Mouse (Mus musculus): ENCODE data around the gene Otub1. TPM values are rescaled to one million over a fixed set of nuclear protein-coding genes. Genes with fewer than 3 reads are reported as not detected.
A peak's percentile ranks its signal among the peaks of the same experiment; 100 is the strongest.

Gene Otub1
- total and polyA plus RNA-seq, 2 experiments = 39.5 to 61.2 TPM

DNA sequence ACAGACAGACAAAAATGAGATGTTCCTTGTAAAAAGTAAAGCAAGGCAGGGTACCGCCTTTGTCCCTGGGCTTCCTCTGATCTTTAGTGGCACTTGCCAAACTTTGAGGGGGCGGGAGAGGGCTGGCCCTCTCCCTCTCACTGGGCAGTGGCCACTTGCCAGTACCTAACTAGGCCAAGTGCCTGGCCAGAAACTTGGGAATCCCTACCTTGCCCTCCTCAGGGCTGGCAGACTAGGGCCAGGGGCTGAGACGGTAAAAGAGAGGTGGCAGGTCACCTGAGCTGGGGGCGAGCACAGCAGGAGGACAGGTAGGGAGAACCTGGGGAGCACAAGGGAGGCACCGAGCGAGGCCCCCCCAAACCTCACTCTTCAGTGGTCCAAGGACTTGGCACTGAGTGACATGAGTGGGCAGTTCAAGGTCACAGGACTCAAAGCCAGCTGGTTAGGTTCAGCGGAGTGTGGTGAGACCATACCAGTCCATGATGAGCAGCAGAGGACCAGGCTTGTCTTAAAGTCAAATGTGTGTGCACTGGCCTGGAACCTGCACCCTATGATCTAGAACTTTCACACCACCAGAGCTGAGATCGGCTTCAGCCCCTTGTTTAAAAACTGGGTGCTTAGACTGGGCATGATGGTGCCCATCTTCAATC, 25.2 kb downstream of the Otub1 start:
- Histone ChIP-seq H3K36me3 (ENCODE audit: control insufficient read depth, insufficient read depth, low read length) (no peaks in the 10 kb centered on the region), H3K27me3 (ENCODE audit: control insufficient read depth, insufficient read depth, low read length) (no peaks in the 10 kb centered on the region), H3K4me3 (ENCODE audit: insufficient read depth, low read depth, low read length) (no peak overlapping the region), H3K9ac (ENCODE audit: low read depth, low read length) (no peak overlapping the region), H3K27ac (replicated peaks; ENCODE audit: insufficient read depth, low read depth, low read length) (no peak overlapping the region), H3K79me2 (ENCODE audit: control insufficient read depth, insufficient read depth, low read length) (no peaks in the 10 kb centered on the region), H3K4me1 (ENCODE audit: control insufficient read depth, insufficient read depth, low read length) (peaks cover 5% of the 10 kb centered on the region)
- 79% methylated on average over 8 of the region's 8 CpGs for WGBS
- no peak for DNase-seq (ENCODE audit: extremely low read depth, low read depth, low spot score)
- TF ChIP-seq CTCF (IDR thresholded peaks at IDR 0.05; ENCODE audit: low read depth, low read length) (no peak), POLR2A (IDR thresholded peaks at IDR 0.05; ENCODE audit: extremely low read depth, insufficient read depth, low read length) (no peak)

DNA sequence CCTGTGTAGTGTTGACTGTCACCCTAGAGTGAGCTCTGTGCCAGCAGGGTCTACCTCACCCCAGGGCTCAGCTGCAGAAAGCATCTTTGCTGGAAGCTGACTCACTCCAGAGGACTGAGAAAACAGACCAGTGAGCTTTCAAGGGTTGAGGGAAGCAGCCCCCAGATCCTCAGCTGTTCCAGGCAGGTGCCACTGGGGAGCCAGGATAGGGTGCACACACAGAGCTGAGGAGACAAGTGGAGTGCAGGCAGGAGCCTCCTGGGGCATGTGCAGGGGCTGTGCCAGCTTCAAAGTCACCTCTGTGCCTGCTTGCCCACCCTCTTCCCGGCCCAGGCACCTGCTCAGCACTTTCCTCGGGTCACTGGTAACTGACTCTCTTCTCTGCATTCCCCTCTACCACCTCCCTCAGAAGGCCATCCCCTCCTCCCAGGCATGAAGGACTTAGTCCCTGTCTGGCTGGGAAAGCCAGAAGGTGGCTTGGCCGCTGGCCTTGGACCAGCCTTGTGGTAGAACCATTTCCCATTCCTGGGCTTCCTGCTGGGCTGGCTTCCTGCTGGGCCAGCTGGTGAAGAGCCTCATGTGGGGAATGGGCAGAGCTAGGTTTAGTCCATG, 27.2 kb downstream of the Otub1 start:
- no peaks in the 10 kb centered on the region for H3K36me3 ChIP-seq (ENCODE audit: control insufficient read depth, insufficient read depth, low read length)
- H3K79me2 ChIP-seq (ENCODE audit: control insufficient read depth, insufficient read depth, low read length) = no peaks in the 10 kb centered on the region
- DNase-seq (ENCODE audit: extremely low read depth, low read depth, low spot score) = no peak
- TF ChIP-seq POLR2A (IDR thresholded peaks at IDR 0.05; ENCODE audit: extremely low read depth, insufficient read depth, low read length) (no peak), CTCF (IDR thresholded peaks at IDR 0.05; ENCODE audit: low read depth, low read length) (no peak)
- H3K27me3 ChIP-seq (ENCODE audit: control insufficient read depth, insufficient read depth, low read length) = no peaks in the 10 kb centered on the region
- H3K4me1 ChIP-seq (ENCODE audit: control insufficient read depth, insufficient read depth, low read length) = peaks cover 5% of the 10 kb centered on the region
- no peak overlapping the region for H3K9ac ChIP-seq (ENCODE audit: low read depth, low read length)
- H3K27ac ChIP-seq (replicated peaks; ENCODE audit: insufficient read depth, low read depth, low read length) = no peak overlapping the region
- H3K4me3 ChIP-seq (ENCODE audit: insufficient read depth, low read depth, low read length) = no peak overlapping the region
- 78% methylated on average over 3 of the region's 3 CpGs for WGBS

DNA sequence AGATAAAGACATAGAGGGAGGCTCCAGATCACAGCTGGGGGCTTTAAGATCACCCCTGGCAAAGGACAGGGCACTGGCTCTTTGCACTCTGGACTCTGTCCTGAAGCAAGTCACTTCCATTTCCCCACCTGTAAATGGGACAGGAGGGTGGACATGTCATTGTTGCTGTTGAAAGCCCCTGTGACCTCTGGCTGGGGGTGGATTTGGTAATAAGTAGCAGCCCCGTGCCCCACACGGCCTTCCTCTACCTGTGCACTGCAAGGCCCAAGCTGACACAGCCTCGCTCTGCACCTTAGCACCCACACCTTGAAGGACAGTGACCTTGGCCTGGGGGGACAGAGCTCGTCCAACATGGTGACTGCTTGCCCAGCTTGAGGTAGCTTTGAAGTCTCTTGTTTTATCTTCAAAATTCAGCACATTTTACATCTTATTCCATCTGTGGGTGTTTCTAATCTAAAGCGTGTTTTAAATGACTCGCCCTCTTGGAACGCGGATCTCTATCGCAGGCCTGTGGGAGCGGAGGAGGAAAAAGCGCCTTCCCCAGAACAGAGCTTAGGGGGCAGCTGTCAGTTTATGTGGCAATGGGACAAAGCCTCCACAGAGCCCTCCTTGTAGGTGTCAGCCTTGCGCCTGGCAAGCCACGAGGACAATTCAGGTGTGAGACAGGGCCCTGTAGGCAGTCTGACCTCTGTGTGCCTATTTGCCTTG, 28.2 kb downstream of the Otub1 start:
- peaks cover 5% of the 10 kb centered on the region for H3K4me1 ChIP-seq (ENCODE audit: control insufficient read depth, insufficient read depth, low read length)
- TF ChIP-seq POLR2A (IDR thresholded peaks at IDR 0.05; ENCODE audit: extremely low read depth, insufficient read depth, low read length) (no peak), CTCF (IDR thresholded peaks at IDR 0.05; ENCODE audit: low read depth, low read length) (no peak)
- H3K79me2 ChIP-seq (ENCODE audit: control insufficient read depth, insufficient read depth, low read length) = no peaks in the 10 kb centered on the region
- no peaks in the 10 kb centered on the region for H3K27me3 ChIP-seq (ENCODE audit: control insufficient read depth, insufficient read depth, low read length)
- no peaks in the 10 kb centered on the region for H3K36me3 ChIP-seq (ENCODE audit: control insufficient read depth, insufficient read depth, low read length)
- no peak overlapping the region for H3K27ac ChIP-seq (replicated peaks; ENCODE audit: insufficient read depth, low read depth, low read length)
- H3K4me3 ChIP-seq (ENCODE audit: insufficient read depth, low read depth, low read length) = no peak overlapping the region
- peak; percentile 37 for DNase-seq (ENCODE audit: extremely low read depth, low read depth, low spot score)
- WGBS = 83% methylated on average over 13 of the region's 13 CpGs
- no peak overlapping the region; the same call in 1 of the 2 replicates for H3K9ac ChIP-seq (ENCODE audit: low read depth, low read length)

DNA sequence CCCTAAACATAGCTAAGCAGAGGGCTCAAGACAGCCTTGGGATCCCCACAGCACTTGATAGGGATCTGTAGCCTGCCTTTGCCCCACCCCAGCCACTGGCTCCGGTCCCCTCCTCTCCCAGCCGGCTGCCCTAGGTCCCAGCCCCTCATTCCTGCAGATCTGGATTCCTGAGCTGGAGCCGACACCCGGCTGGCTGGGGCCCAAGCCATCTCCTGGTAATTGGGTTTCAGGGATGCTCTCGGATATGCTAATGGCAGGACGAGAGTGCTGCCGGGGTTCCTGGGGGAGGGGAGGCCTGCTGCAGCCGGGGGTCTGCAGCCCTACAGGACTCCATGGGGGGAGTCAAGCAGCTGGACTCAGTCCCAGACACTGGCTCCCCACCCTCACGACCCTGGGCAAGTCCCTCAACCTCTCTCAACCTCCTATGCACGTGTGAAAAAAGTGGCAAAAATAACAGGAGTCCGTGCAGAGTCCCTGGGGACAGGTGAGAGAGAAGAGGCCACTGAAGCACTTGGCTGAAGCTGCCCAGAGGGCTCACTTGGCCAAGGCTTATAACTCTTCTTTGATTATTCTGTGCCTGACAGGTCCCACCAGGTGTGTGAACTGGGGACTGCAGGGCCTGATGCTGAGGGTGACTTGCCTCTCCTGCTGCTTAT, 29.9 kb downstream of the Otub1 start:
- Histone ChIP-seq H3K79me2 (ENCODE audit: control insufficient read depth, insufficient read depth, low read length) (no peaks in the 10 kb centered on the region), H3K4me1 (ENCODE audit: control insufficient read depth, insufficient read depth, low read length) (peaks cover 2% of the 10 kb centered on the region; the same call in 1 of the 2 replicates), H3K36me3 (ENCODE audit: control insufficient read depth, insufficient read depth, low read length) (no peaks in the 10 kb centered on the region), H3K4me3 (ENCODE audit: insufficient read depth, low read depth, low read length) (no peak overlapping the region), H3K27ac (replicated peaks; ENCODE audit: insufficient read depth, low read depth, low read length) (no peak overlapping the region), H3K27me3 (ENCODE audit: control insufficient read depth, insufficient read depth, low read length) (no peaks in the 10 kb centered on the region), H3K9ac (ENCODE audit: low read depth, low read length) (no peak overlapping the region)
- no peak for DNase-seq (ENCODE audit: extremely low read depth, low read depth, low spot score)
- 81% methylated on average over 11 of the region's 11 CpGs for WGBS
- TF ChIP-seq POLR2A (IDR thresholded peaks at IDR 0.05; ENCODE audit: extremely low read depth, insufficient read depth, low read length) (no peak), CTCF (IDR thresholded peaks at IDR 0.05; ENCODE audit: low read depth, low read length) (no peak)

- Histone ChIP-seq H3K27ac (replicated peaks; ENCODE audit: insufficient read depth, low read depth, low read length) (no peak overlapping the region), H3K4me3 (ENCODE audit: insufficient read depth, low read depth, low read length) (no peak overlapping the region), H3K36me3 (ENCODE audit: control insufficient read depth, insufficient read depth, low read length) (no peaks in the 10 kb centered on the region), H3K4me1 (ENCODE audit: control insufficient read depth, insufficient read depth, low read length) (no peaks in the 10 kb centered on the region), H3K9ac (ENCODE audit: low read depth, low read length) (no peak overlapping the region), H3K27me3 (ENCODE audit: control insufficient read depth, insufficient read depth, low read length) (no peaks in the 10 kb centered on the region), H3K79me2 (ENCODE audit: control insufficient read depth, insufficient read depth, low read length) (no peaks in the 10 kb centered on the region)
- no peak for TF ChIP-seq CTCF (IDR thresholded peaks at IDR 0.05; ENCODE audit: low read depth, low read length)
- TF ChIP-seq POLR2A (IDR thresholded peaks at IDR 0.05; ENCODE audit: extremely low read depth, insufficient read depth, low read length) = no peak
- DNase-seq (ENCODE audit: extremely low read depth, low read depth, low spot score) = no peak
- 76% methylated on average over 13 of the region's 13 CpGs for WGBS
Measured at GRCm38 (mm10) chr19:7172051-7172866, 33.9 kb downstream of the Otub1 start.

Measured in liver, adult 2 months (tissue).